Comparison of ENCODE assay signal across 8 mouse cellular contexts in the genomic region with DNA sequence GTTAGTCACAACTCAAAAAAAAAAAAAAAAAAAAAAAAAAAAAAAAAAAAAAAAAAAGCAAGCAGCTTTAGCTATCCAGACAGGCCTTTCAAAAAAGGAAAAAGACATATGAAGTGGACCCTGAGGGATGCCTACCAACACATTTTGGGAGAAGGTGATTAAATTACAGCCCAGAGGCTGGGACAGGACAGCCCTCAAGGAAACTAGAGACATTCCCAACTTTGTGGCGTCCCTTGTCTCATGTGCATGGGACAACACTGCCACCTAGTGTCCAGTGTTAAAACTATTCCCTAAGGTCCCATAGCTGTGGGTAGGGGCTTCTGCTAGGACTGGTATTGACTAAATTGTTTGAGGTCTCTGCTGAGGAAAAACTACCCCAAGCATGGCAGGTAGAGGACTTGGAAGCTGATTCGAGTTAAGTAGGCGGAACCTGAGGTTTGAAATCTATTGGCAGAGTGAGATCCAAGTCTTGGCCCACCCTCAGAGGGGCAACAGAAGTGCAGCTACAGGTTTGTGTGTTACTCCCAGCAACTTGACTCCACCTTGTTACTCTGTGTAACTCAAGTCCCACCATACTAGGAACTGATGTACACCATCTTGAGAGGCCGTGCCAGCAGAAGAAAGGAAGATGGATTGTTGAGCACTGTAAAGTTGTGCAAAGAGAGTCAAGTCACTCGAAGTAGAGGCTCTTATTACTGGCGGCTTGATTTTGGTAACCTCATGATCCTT. TPM values are rescaled to one million over a fixed set of nuclear protein-coding genes. Genes with fewer than 3 reads are reported as not detected.
DNase-seq lines count a peak whose midpoint lies in the region; ATAC-seq and TF ChIP-seq lines count a peak whose summit lies in the region.
"Had no signal": no experiment of that assay in that cellular context is flagged by ENCODE, and none has a peak within 500 bp of the region (broad histone marks: within the 10 kb centered on the region; RNA-seq: fewer than 3 reads in every experiment).

No protein-coding gene starts in this region.

- H3K9me3 ChIP-seq in embryonic facial prominence, embryonic 11.5 days (replicated peaks; ENCODE audit: control insufficient read depth, low read length), result no peaks in the 10 kb centered on the region
- no peaks in the 10 kb centered on the region for H3K9me3 ChIP-seq in lung, postnatal 0 days (ENCODE audit: low read length)
- H3K9me3 ChIP-seq: liver, embryonic 13.5 days had no signal

- TF ChIP-seq CTCF in lung, postnatal 0 days (IDR thresholded peaks at IDR 0.05), result peak; percentile 96

- TF ChIP-seq EP300 in lung, postnatal 0 days (IDR thresholded peaks at IDR 0.05), result no peak

- no peak overlapping the region for H3K27ac ChIP-seq in embryonic facial prominence, embryonic 11.5 days (replicated peaks; ENCODE audit: low read depth, low read length)
- no peak overlapping the region for H3K27ac ChIP-seq in lung, postnatal 0 days (ENCODE audit: low read length)
- H3K27ac ChIP-seq: liver, embryonic 13.5 days had no signal

- no peaks in the 10 kb centered on the region for H3K27me3 ChIP-seq in embryonic facial prominence, embryonic 11.5 days (ENCODE audit: control insufficient read depth, insufficient read depth, low read length)
- H3K27me3 ChIP-seq in lung, postnatal 0 days (replicated peaks; ENCODE audit: insufficient read depth, low read length), result no peaks in the 10 kb centered on the region
- H3K27me3 ChIP-seq: liver, embryonic 13.5 days had no signal

- ATAC-seq in embryonic facial prominence, embryonic 11.5 days (replicated peaks; ENCODE audit: insufficient number of reproducible peaks, low FRiP score, low TSS enrichment, low read depth), result peak; percentile 79
- peak; percentile 68 for ATAC-seq in lung, postnatal 0 days

- 37% methylated on average over 6 of the region's 6 CpGs for WGBS in embryonic facial prominence, embryonic 11.5 days
- WGBS in large intestine, adult 2 months, result 35% methylated on average over 6 of the region's 6 CpGs
- 35% methylated on average over 6 of the region's 6 CpGs for WGBS in lung, postnatal 0 days

- no peak overlapping the region for H3K4me3 ChIP-seq in embryonic facial prominence, embryonic 11.5 days (ENCODE audit: low read depth, low read length)
- no peak overlapping the region for H3K4me3 ChIP-seq in lung, postnatal 0 days (ENCODE audit: low read depth, low read length)
- H3K4me3 ChIP-seq: liver, embryonic 13.5 days had no signal

- H3K9ac ChIP-seq in embryonic facial prominence, embryonic 11.5 days (replicated peaks; ENCODE audit: low read length), result no peak overlapping the region
- H3K9ac ChIP-seq in lung, postnatal 0 days (replicated peaks; ENCODE audit: low read depth), result no peak overlapping the region
- H3K9ac ChIP-seq: liver, embryonic 13.5 days had no signal

- DNase-seq in MN1 (ENCODE audit: low spot score), result peak; percentile 66
- DNase-seq in adrenal gland, postnatal 25 days, result peak; percentile 49
- DNase-seq in embryonic facial prominence, embryonic 11.5 days (ENCODE audit: low spot score), result peak; percentile 90
- peak; percentile 72 to 80 for DNase-seq in heart, postnatal 10 days
- peak; percentile 29 for DNase-seq in large intestine, adult 2 months (ENCODE audit: low read depth, low spot score)
- DNase-seq in lung, postnatal 0 days (ENCODE audit: low spot score), result peak; percentile 79
- DNase-seq in right cerebral cortex, postnatal 14 days, result peak; percentile 39
- DNase-seq: liver, embryonic 13.5 days had no signal

- no peaks in the 10 kb centered on the region for H3K4me1 ChIP-seq in embryonic facial prominence, embryonic 11.5 days (ENCODE audit: control insufficient read depth, insufficient read depth, low read length)
- no peaks in the 10 kb centered on the region for H3K4me1 ChIP-seq in lung, postnatal 0 days (ENCODE audit: insufficient read depth, low read depth, low read length)
- H3K4me1 ChIP-seq: liver, embryonic 13.5 days had no signal

- no peaks in the 10 kb centered on the region for H3K36me3 ChIP-seq in embryonic facial prominence, embryonic 11.5 days (replicated peaks; ENCODE audit: control insufficient read depth, insufficient read depth, low read depth, low read length)
- H3K36me3 ChIP-seq in lung, postnatal 0 days (ENCODE audit: insufficient read depth, low read length), result no peaks in the 10 kb centered on the region
- H3K36me3 ChIP-seq: liver, embryonic 13.5 days had no signal

- intact Hi-C loops in heart, postnatal 10 days (cut with DNase I), result loop anchor here (1.0 to 2.0 kb wide), 4 partner anchors 99 to 283 kb away; no protein-coding TSS in a partner anchor

- H3K4me2 ChIP-seq in embryonic facial prominence, embryonic 11.5 days (ENCODE audit: low read depth, low read length), result no peak overlapping the region
- no peak overlapping the region for H3K4me2 ChIP-seq in lung, postnatal 0 days (replicated peaks; ENCODE audit: low read depth, low read length)
- H3K4me2 ChIP-seq: liver, embryonic 13.5 days had no signal

RNA-seq across cellular contexts. Expression of a gene that starts 26.6 kb away (rescaled TPM):
- 0.06 TPM in 1 of 2 replicates, not detected in the other for total RNA-seq in adrenal gland, postnatal 25 days (2021)
- 2.2 and 2.3 TPM in 2 replicates for polyA plus RNA-seq in embryonic facial prominence, embryonic 11.5 days (2014; fragmentation: Nextera tagmentation; extraction: Ambion mirVana)
- under 1 TPM; 0.10 to 0.34 TPM for total RNA-seq in heart, postnatal 10 days (2021)
- 0.01 and 0.11 TPM in 2 replicates for polyA plus RNA-seq in large intestine, adult 2 months (2012; rRNA removed)
- polyA plus RNA-seq in lung, postnatal 0 days (2015; fragmentation: Nextera tagmentation; extraction: Ambion mirVana), result 0.57 and 0.81 TPM in 2 replicates

Comparison
In these comparisons a context has a peak if more than half of its experiments do, and no peak if none do; other contexts are left out.
1. DNase-seq: peak in every context shown above with its lines; median percentile 90 in embryonic facial prominence, embryonic 11.5 days; 79 in lung, postnatal 0 days; 76 in heart, postnatal 10 days; 66 in MN1; 49 in adrenal gland, postnatal 25 days; 39 in right cerebral cortex, postnatal 14 days; 29 in large intestine, adult 2 months.